Mouse (Mus musculus) gastrocnemius, postnatal 25 days (tissue): ENCODE data around the gene Gm10338. TPM values are rescaled to one million over a fixed set of nuclear protein-coding genes. Genes with fewer than 3 reads are reported as not detected.
"Not testable (repeated sequence)": the region's sequence is repeated elsewhere in the genome, so short reads cannot be mapped to it uniquely, and the experiment has no call there.

Experiments
- DNase-seq: peaks from one replicate; pipeline ENCODE4 v3.0.0; 2022
- long read RNA-seq, 2 experiments: library from polyadenylated mRNA; stranded (forward); transcript quantifications; one replicate each; pipeline ENCODE4 v2.0.0; 2021
- total RNA-seq, 2 experiments: library from RNA; stranded (reverse); gene quantifications; 1 replicate in 1 of 2; 2 replicates in 1 of 2; pipeline ENCODE4 v1.2.3; 2021

Gm10338 gene
- total RNA-seq = not detected
- long read RNA-seq, experiment 1 = 0 reads
- long read RNA-seq, experiment 2 = 0 reads

DNA sequence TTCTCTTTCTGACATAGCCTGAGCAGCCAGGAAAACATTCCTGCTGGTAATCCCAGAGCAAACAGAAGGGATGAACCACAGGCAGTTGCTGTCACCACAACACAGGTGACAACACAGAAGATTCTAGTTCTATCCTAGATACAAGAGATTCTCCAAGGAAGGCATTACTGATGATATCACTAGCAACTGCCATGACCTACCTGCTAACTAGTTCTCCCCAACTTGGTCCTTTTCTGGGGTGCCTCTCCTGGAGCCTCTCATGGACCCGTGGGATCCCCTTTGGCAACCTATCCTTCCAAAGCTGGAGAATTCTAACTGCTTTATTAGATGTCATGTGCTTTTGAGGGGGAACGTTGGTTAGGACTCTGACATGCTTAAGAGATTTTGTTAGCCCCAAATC lies at the start of gene Gm10338:
Gm10338 (minus strand) TSS at position 101 of the 400 bp plus-strand sequence.
- not testable (repeated sequence) for DNase-seq

- DNase-seq = not testable (repeated sequence)
Observed at GRCm38 (mm10) chr14:7643872-7644271, 48.5 kb upstream of the Gm10338 start, which contains the start of gene Gm10128. Gene Gm10128, minus strand, starts transcription at chr14:7643972.

DNA sequence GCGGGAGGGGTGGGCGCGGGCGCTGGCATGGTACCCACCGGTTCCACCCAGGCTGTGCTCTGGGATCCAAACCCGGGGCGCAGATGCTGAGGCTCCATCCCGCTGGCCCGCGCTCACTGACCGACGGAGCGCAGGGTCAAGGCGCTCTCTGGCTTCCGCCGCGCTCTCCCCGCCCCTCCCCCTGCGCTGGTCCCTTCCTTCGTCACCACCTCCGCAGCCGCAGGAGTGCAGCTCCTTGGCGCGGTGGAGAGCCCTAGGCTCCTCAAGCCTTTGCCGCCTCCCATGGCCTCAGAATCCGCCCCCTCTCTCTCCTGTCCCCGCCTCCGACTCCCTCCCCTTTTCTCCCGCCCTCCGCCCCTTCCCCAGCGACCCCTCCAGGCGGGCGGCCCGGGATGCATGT lies 27.0 kb downstream of the Gm10338 start, which contains the start of gene Gm3558:
Gm3558 (minus strand) TSS at position 185 of the 400 bp plus-strand sequence.
- not testable (repeated sequence) for DNase-seq

GRCm38 (mm10) chr14:7567890-7568289 lies 27.5 kb downstream of the Gm10338 start:
- not testable (repeated sequence) for DNase-seq

- not testable (repeated sequence) for DNase-seq
Observed at GRCm38 (mm10) chr14:7567266-7567665, 28.1 kb downstream of the Gm10338 start.

Other genes with a start within 250 kb of the Gm10338 start
- not detected for gene Gm8374, start 230.5 kb downstream of the Gm10338 start, total RNA-seq
- gene Gm3755, start 144.7 kb downstream of the Gm10338 start, total RNA-seq = not detected
- not detected for gene Gm3752, start 111.8 kb downstream of the Gm10338 start, total RNA-seq
- gene Gm3558, start 27.0 kb downstream of the Gm10338 start, total RNA-seq = under 1 TPM; 0.49 to 0.75 TPM
- not detected for gene Gm10128, start 48.4 kb upstream of the Gm10338 start, total RNA-seq
- not detected for gene Gm26661, start 196.0 kb upstream of the Gm10338 start, total RNA-seq
- gene Flnb, start 222.4 kb upstream of the Gm10338 start, total RNA-seq = 10 to 100 TPM in 1 of 2 experiments, 1 to 10 TPM in 1; 9.2 to 11.6 TPM